Mouse (Mus musculus) cerebellum, postnatal 10 days (tissue): ENCODE data around the gene Glt28d2.

Experiments used
- DNase-seq, 2 experiments: peaks; one replicate each; pipeline ENCODE4 v3.0.0; 2021; ENCODE audit warnings: mixed read lengths in 2 of 2

Gene Glt28d2

DNA sequence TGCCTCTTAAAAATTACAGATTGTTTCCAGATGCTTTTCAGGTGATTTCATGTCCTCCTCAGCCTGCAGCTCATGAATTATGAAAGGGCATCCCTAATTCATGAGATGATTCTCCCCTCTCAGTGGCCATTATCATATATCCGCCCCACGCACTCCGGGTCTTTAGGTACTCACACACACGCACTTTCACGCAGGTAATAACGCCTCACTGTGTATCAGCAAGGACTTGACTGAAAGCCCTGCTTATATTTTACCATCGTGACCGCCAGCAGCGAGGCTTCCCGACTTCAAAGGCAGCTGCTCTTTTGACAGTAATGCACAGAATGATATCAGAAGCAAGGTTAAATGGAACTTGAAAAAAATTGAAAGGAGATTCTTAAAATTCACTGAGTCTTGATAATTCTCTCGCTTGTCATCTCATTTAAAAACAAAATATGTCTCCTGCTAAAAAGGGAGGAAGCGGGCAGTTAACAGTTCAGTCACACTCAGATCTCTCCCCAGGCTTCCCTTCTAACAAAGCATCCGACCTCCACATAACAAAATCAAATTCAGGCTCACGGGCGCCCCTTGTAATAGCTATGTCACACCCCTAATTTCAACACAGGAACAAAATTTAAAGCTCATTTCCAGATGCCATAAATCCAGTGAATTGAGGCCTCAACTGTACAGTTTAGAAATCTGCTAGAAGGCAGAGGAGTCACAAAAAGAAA is 66.3 kb downstream of the Glt28d2 start:
- DNase-seq = no peak
